Mouse (Mus musculus) limb, embryonic 13.5 days (tissue): ENCODE data around the gene Brd1. TPM values are rescaled to one million over a fixed set of nuclear protein-coding genes. Genes with fewer than 3 reads are reported as not detected.
A peak's percentile ranks its signal among the peaks of the same experiment; 100 is the strongest.
"Not testable (repeated sequence)": the region's sequence is repeated elsewhere in the genome, so short reads cannot be mapped to it uniquely, and the experiment has no call there.

Experiments used
- ATAC-seq: fragments of 200-750 bp; cut with Nextera tagmentation; 2 replicates; pipeline ENCODE4 v1.8.0; 2017; ENCODE audit warnings: low read depth, moderate number of reproducible peaks, moderate TSS enrichment; ENCODE audit not compliant: low FRiP score
- H3K27ac ChIP-seq: fragments of 300-500 bp; sonication (generic); 2 replicates; pipeline ENCODE4 v1.5.1; 2015; ENCODE audit warnings: inconsistent platforms, mild to moderate bottlenecking, moderate library complexity
- H3K27me3 ChIP-seq: fragments of 300-500 bp; sonication (generic); 2 replicates; pipeline ENCODE4 v1.6.1; 2015; ENCODE audit warnings: mild to moderate bottlenecking, inconsistent platforms
- H3K36me3 ChIP-seq: fragments of 300-500 bp; sonication (generic); 2 replicates; pipeline ENCODE4 v1.6.1; 2015; ENCODE audit warnings: inconsistent platforms, mild to moderate bottlenecking, moderate library complexity
- H3K4me1 ChIP-seq: fragments of 300-500 bp; sonication (generic); 2 replicates; pipeline ENCODE4 v1.6.1; 2015; ENCODE audit warnings: inconsistent platforms
- H3K4me2 ChIP-seq: fragments of 300-500 bp; sonication (generic); replicated peaks from 2 replicates; pipeline ENCODE4 v1.6.1; 2015; ENCODE audit warnings: inconsistent platforms, mild to moderate bottlenecking, moderate library complexity
- H3K4me3 ChIP-seq: fragments of 300-500 bp; sonication (generic); 2 replicates; pipeline ENCODE4 v1.5.1; 2015; ENCODE audit warnings: moderate library complexity, mild to moderate bottlenecking, inconsistent platforms
- H3K9ac ChIP-seq: fragments of 300-500 bp; sonication (generic); 2 replicates; pipeline ENCODE4 v1.6.1; 2015; ENCODE audit warnings: mild to moderate bottlenecking, inconsistent platforms
- H3K9me3 ChIP-seq: fragments of 300-500 bp; sonication (generic); 2 replicates; pipeline ENCODE4 v1.6.1; 2016; ENCODE audit warnings: inconsistent platforms
- WGBS: fragments of 180-500 bp; shearing (Covaris S2); methylation state at CpG from one replicate; pipeline ENCODE4 v1.1.7; 2015; 5-methylcytosine and 5-hydroxymethylcytosine counted together
- polyA plus RNA-seq: library from polyadenylated mRNA; unstranded; fragments of >200 nt; fragmentation: Nextera tagmentation; extraction: Ambion mirVana; gene quantifications from 2 replicates; pipeline ENCODE4 v1.2.1, GENCODE M21; 2015

Gene Brd1
- polyA plus RNA-seq, 1 experiment from 2014 or later: 25.6 TPM

DNA sequence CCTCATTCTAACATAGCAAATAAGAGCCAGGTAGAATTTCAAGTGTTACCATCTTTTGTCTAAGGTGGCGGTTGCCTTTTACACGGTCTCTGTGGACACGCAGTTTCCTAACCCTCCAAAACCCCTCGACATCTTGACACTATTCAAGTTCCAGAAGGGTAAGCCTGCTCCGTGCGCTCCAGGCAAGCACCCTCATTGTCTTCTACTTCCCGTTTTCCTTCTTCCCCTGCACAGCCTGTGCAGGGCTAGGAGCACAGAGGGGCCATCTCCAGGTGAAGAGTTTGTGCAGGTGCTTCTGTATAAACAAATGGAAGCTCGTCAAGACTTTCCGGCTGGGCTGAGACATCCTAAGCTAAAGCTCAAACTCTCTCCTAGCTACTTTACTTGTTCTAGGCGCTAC, 16.0 kb upstream of the Brd1 start:
- peaks cover 3% of the 10 kb centered on the region for H3K36me3 ChIP-seq
- no peak overlapping the region for H3K4me3 ChIP-seq
- no peak overlapping the region for H3K27ac ChIP-seq
- H3K27me3 ChIP-seq: no peaks in the 10 kb centered on the region
- 87% methylated on average over 10 of the region's 10 CpGs for WGBS
- H3K4me2 ChIP-seq: no peak overlapping the region
- no peaks in the 10 kb centered on the region for H3K9me3 ChIP-seq
- H3K9ac ChIP-seq: no peak overlapping the region
- ATAC-seq: no peak
- H3K4me1 ChIP-seq: peaks cover 17% of the 10 kb centered on the region

DNA sequence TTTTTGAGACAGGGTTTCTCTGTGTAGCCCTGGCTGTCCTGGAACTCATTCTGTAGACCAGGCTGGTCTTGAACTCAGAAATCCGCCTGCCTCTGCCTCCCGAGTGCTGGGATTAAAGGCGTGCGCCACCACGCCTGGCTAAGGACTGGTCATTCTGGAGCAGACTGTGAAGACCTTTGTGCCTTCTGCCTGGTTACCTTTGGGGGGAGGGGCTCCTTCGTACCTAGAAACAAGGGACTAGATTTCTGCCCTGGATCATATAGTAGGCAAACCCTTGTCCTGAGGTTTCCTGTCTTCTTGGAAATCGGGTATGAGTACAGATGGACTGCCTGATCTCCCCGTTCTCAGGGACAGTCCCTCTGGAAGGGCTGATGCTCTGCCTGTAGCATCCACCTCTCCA, 15.6 kb upstream of the Brd1 start:
- H3K36me3 ChIP-seq, H3K9me3 ChIP-seq, H3K4me3 ChIP-seq, H3K9ac ChIP-seq, H3K4me2 ChIP-seq, H3K27me3 ChIP-seq, ATAC-seq, H3K27ac ChIP-seq: not testable (repeated sequence)
- 90% methylated on average over 8 of the region's 8 CpGs for WGBS
- peaks cover 17% of the 10 kb centered on the region for H3K4me1 ChIP-seq

DNA sequence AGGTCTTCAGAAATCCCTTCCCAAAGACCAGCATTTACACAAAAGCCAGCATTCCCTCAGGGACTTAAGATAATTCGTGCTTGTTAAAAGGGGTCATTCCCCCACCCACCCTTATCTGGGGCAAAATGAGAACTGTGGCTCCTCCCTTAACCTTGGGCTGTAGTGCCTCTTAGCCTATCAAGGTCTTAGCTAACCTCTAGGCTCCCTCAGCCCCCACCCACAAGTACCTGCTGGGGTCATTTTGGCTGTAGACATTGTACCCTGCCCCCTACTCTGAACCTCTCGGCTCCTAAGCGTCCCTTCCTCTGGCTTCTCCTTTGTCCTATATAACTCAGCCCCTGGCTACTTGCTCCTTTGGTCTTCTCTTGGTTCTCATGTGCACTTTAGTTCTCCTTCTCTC, 11.9 kb upstream of the Brd1 start:
- no peaks in the 10 kb centered on the region for H3K36me3 ChIP-seq
- H3K9ac ChIP-seq: no peak overlapping the region
- H3K4me3 ChIP-seq: no peak overlapping the region
- no peak overlapping the region for H3K27ac ChIP-seq
- no peaks in the 10 kb centered on the region for H3K9me3 ChIP-seq
- H3K4me1 ChIP-seq: peaks cover 6% of the 10 kb centered on the region
- no peak overlapping the region for H3K4me2 ChIP-seq
- ATAC-seq: no peak
- 45% methylated on average over 3 of the region's 3 CpGs for WGBS
- no peaks in the 10 kb centered on the region for H3K27me3 ChIP-seq

- ATAC-seq: no peak
- no peak overlapping the region for H3K4me2 ChIP-seq
- no peaks in the 10 kb centered on the region for H3K36me3 ChIP-seq
- no peak overlapping the region for H3K9ac ChIP-seq
- WGBS: 85% methylated on average over 3 of the region's 3 CpGs
- no peak overlapping the region for H3K27ac ChIP-seq
- no peaks in the 10 kb centered on the region for H3K27me3 ChIP-seq
- 0 out of 2 replicates have a peak, but pooled peaks cover under 1% of the 10 kb centered on the region for H3K4me1 ChIP-seq
- no peak overlapping the region for H3K4me3 ChIP-seq
- H3K9me3 ChIP-seq: no peaks in the 10 kb centered on the region
Measured at GRCm38 (mm10) chr15:88745347-88745746, 11.3 kb upstream of the Brd1 start.

DNA sequence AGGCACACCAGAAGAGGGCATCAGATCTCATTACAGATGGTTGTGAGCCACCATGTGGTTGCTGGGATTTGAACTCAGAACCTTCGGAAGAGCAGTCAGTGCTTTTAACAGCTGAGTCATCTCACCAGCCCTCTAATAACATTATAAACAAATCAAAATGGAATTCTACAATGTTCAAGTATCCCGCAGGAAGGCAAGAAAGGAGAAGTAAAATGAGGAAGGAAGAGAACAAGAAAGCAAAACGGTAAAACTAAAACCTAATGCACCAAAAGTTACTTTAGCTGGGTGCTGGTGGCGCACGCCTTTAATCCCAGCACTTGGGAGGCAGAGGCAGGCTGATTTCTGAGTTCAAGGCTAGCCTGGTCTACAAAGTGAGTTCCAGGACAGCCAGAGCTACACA, 9.3 kb upstream of the Brd1 start:
- not testable (repeated sequence) for H3K9ac ChIP-seq, H3K9me3 ChIP-seq, H3K4me3 ChIP-seq, H3K4me1 ChIP-seq, H3K27me3 ChIP-seq, ATAC-seq, H3K36me3 ChIP-seq, H3K4me2 ChIP-seq, H3K27ac ChIP-seq
- WGBS: 89% methylated on average over 5 of the region's 5 CpGs

DNA sequence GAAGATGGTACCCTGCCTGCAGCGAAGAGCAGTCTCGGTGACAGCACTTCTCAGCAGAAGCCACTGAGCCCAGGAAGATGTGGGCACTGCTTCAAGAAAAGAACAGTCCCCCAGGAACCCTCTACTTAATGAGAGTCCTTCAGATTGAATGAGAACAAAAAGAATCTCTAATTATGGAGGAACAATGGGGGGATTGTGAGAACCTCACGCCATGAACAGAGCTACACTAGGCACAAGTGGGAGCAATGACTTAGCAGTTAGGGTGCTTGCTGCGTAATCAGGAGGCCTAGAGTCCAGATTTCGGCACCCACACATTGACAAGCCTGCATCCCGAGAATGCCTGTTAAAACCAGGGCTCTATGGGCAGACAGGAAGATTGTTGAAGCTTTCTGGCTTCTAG, 7.3 kb upstream of the Brd1 start:
- H3K27me3 ChIP-seq: no peaks in the 10 kb centered on the region
- ATAC-seq: no peak
- WGBS: 80% methylated on average over 6 of the region's 6 CpGs
- H3K9ac ChIP-seq: no peak overlapping the region
- no peaks in the 10 kb centered on the region for H3K4me1 ChIP-seq
- H3K36me3 ChIP-seq: no peaks in the 10 kb centered on the region
- no peak overlapping the region for H3K4me3 ChIP-seq
- H3K9me3 ChIP-seq: no peaks in the 10 kb centered on the region
- H3K27ac ChIP-seq: no peak overlapping the region
- H3K4me2 ChIP-seq: no peak overlapping the region

GRCm38 (mm10) chr15:88738466-88738865, 4.4 kb upstream of the Brd1 start:
- Histone ChIP-seq H3K36me3 (no peaks in the 10 kb centered on the region), H3K4me2 (no peak overlapping the region), H3K4me1 (peaks cover 4% of the 10 kb centered on the region), H3K27ac (no peak overlapping the region), H3K9me3 (no peaks in the 10 kb centered on the region), H3K4me3 (no peak overlapping the region), H3K9ac (no peak overlapping the region), H3K27me3 (no peaks in the 10 kb centered on the region)
- WGBS: 88% methylated on average over 2 of the region's 2 CpGs
- no peak for ATAC-seq

- Histone ChIP-seq H3K36me3 (no peaks in the 10 kb centered on the region), H3K9me3 (no peaks in the 10 kb centered on the region), H3K4me2 (no peak overlapping the region), H3K4me3 (no peak overlapping the region), H3K27me3 (no peaks in the 10 kb centered on the region), H3K9ac (no peak overlapping the region), H3K27ac (no peak overlapping the region), H3K4me1 (peaks cover 20% of the 10 kb centered on the region)
- ATAC-seq: no peak
- WGBS: 72% methylated on average over 4 of the region's 4 CpGs
Measured at GRCm38 (mm10) chr15:88736166-88736565, 2.1 kb upstream of the Brd1 start.

- Histone ChIP-seq H3K36me3 (peaks cover 23% of the 10 kb centered on the region), H3K27me3 (no peaks in the 10 kb centered on the region), H3K9ac (peak overlapping the region; percentile 100), H3K27ac (peak overlapping the region; percentile 85), H3K4me1 (peaks cover 26% of the 10 kb centered on the region), H3K9me3 (no peaks in the 10 kb centered on the region), H3K4me2 (peak overlapping the region; percentile 95), H3K4me3 (peak overlapping the region; percentile 100)
- under 1% methylated on average over 51 of the region's 86 CpGs for WGBS
- peak; percentile 45 for ATAC-seq
Measured at GRCm38 (mm10) chr15:88733041-88733751, 837 bp downstream of the Brd1 start.

DNA sequence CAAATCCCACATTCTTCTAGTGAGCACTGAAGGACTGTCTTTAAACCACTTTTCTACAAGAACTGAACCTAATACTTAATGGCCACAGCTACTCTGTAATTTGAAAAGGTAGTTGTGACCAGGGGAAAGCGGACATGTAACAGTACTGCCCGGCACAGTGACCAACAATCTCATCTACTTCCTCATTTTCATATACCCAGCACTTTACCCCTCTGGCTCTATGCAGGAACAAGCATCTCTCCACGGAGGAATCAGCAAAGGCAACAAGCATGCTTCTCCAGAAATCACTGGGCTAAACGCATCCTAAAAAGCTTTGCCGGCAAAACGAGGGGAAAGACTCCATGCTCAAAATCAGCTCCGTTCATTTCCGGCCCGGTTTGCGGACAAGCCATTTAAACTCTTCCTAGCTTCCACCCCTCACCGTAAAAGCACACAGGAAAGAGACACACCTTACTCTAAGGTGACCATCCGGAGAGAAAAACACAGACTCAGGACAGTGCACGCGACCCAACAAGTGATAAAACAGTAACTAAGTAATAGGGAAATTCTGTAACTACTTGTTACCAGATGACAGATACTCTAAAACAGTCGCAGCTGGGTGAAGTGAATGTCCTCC, 1.5 kb downstream of the Brd1 start:
- Histone ChIP-seq H3K27ac (no peak overlapping the region), H3K9ac (peak overlapping the region; percentile 100)

DNA sequence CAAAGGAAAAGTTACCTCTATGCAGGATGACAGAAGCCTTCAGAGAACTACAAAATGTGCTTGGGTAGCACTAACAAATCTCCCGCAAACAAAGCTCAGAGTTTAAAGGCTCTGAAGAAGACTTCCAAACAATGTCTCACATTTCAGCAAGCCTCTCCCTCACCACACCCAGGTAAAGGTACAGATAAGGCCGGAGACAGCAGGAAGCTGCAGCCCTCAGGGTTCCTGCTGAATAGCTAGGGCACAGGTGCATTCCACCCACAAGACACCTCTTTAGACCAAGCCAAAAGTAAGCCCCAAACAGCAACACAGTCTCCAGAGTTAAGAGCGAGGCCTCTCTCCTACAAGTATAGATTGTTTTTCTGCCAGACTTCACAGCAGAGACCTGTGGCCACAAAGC, 3.3 kb downstream of the Brd1 start:
- WGBS: 82% methylated on average over 3 of the region's 3 CpGs
- Histone ChIP-seq H3K27ac (no peak overlapping the region), H3K9ac (0 out of 2 replicates have a peak overlapping the region, but pooled peaks have one; percentile 48), H3K36me3 (peaks cover 39% of the 10 kb centered on the region), H3K4me1 (peaks cover 26% of the 10 kb centered on the region), H3K4me3 (no peak overlapping the region), H3K4me2 (0 out of 2 replicates have a peak overlapping the region, but pooled peaks have one; percentile 95), H3K9me3 (no peaks in the 10 kb centered on the region), H3K27me3 (no peaks in the 10 kb centered on the region)
- ATAC-seq: no peak

More for the DNA sequence above, 1.5 kb downstream of the Brd1 start:
- peak overlapping the region; percentile 100 for H3K4me3 ChIP-seq
- no peaks in the 10 kb centered on the region for H3K27me3 ChIP-seq
- whole genome bisulfite sequencing: 25% methylated on average over 15 of the region's 15 CpGs
- H3K4me1 ChIP-seq: peaks cover 26% of the 10 kb centered on the region
- peaks cover 25% of the 10 kb centered on the region for H3K36me3 ChIP-seq
- H3K9me3 ChIP-seq: no peaks in the 10 kb centered on the region
- H3K4me2 ChIP-seq: peak overlapping the region; percentile 95
- no peak for ATAC-seq

- WGBS: 88% methylated on average over 3 of the region's 3 CpGs
Measured at GRCm38 (mm10) chr15:88727204-88727603, 6.8 kb downstream of the Brd1 start.

More at GRCm38 (mm10) chr15:88727204-88727603, 6.8 kb downstream of the Brd1 start:
- Histone ChIP-seq H3K27ac (no peak overlapping the region), H3K4me2 (no peak overlapping the region), H3K36me3 (peaks cover 73% of the 10 kb centered on the region), H3K27me3 (no peaks in the 10 kb centered on the region), H3K4me3 (no peak overlapping the region), H3K9me3 (no peaks in the 10 kb centered on the region), H3K9ac (no peak overlapping the region), H3K4me1 (peaks cover 16% of the 10 kb centered on the region)
- no peak for ATAC-seq
